Mouse (Mus musculus) myocyte (in vitro differentiated cells): ENCODE data around the gene Pikfyve. TPM values are rescaled to one million over a fixed set of nuclear protein-coding genes. Genes with fewer than 3 reads are reported as not detected.

Experiments used
- H3K27me3 ChIP-seq: one replicate; pipeline ENCODE4 v1.6.1; 2011; ENCODE audit not compliant: control insufficient read depth, insufficient read depth, insufficient read length
- H3K36me3 ChIP-seq: one replicate; pipeline ENCODE4 v1.6.1; 2011; ENCODE audit not compliant: control insufficient read depth, insufficient read depth
- H3K4me2 ChIP-seq: one replicate; pipeline ENCODE4 v1.6.1; 2011; ENCODE audit warnings: low read depth, control low read depth
- H3K4me3 ChIP-seq: one replicate; pipeline ENCODE4 v1.5.1; 2011; ENCODE audit warnings: mild to moderate bottlenecking, control low read depth, moderate library complexity
- H3K79me2 ChIP-seq: one replicate; pipeline ENCODE4 v1.6.1; 2011; ENCODE audit not compliant: control insufficient read depth, insufficient read depth
- H3ac ChIP-seq: one replicate; pipeline ENCODE4 v1.6.1; 2011; ENCODE audit not compliant: control insufficient read depth, insufficient read length
- CEBPB ChIP-seq: IDR thresholded peaks from 2 replicates; pipeline ENCODE4 v1.6.1; 2011; ENCODE audit warnings: mild to moderate bottlenecking, moderate library complexity; ENCODE audit not compliant: poor library complexity, insufficient read depth, severe bottlenecking
- E2F4 ChIP-seq: IDR thresholded peaks from one replicate; pipeline ENCODE4 v1.6.1; 2011; ENCODE audit warnings: mild to moderate bottlenecking, control low read depth, moderate library complexity; ENCODE audit not compliant: insufficient read depth
- MAX ChIP-seq: IDR thresholded peaks from one replicate; pipeline ENCODE4 v1.6.1; 2011; ENCODE audit warnings: low read depth, mild to moderate bottlenecking, control low read depth
- MYOD1 ChIP-seq, 3 experiments: IDR thresholded peaks; one replicate each; pipeline ENCODE4 v1.6.1; 2011; ENCODE audit warnings: control low read depth in 2 of 3, low read depth in 2 of 3, mild to moderate bottlenecking in 2 of 3, moderate library complexity in 1 of 3; ENCODE audit not compliant: insufficient read length in 2 of 3, control insufficient read depth in 1 of 3
- MYOG ChIP-seq, 3 experiments: IDR thresholded peaks; one replicate each; pipeline ENCODE4 v1.6.1; 2011; ENCODE audit warnings: control low read depth in 2 of 3, low read depth in 2 of 3, mild to moderate bottlenecking in 2 of 3; ENCODE audit not compliant: insufficient read length in 2 of 3, control insufficient read depth in 1 of 3, insufficient read depth in 1 of 3
- POLR2A ChIP-seq: IDR thresholded peaks from one replicate; pipeline ENCODE4 v1.6.1; 2011; ENCODE audit warnings: low read depth, mild to moderate bottlenecking, control low read depth, moderate library complexity; ENCODE audit not compliant: insufficient read length
- POLR2AphosphoS2 ChIP-seq: IDR thresholded peaks from one replicate; pipeline ENCODE4 v1.6.1; 2011; ENCODE audit warnings: low read depth, control low read depth; ENCODE audit not compliant: insufficient read length
- REST ChIP-seq: IDR thresholded peaks from one replicate; pipeline ENCODE4 v1.6.1; 2011; ENCODE audit warnings: mild to moderate bottlenecking, control low read depth, moderate library complexity; ENCODE audit not compliant: insufficient read depth, insufficient read length
- SRF ChIP-seq: IDR thresholded peaks from one replicate; pipeline ENCODE4 v1.6.1; 2011; ENCODE audit warnings: low read depth; ENCODE audit not compliant: control insufficient read depth, insufficient read length
- TCF12 ChIP-seq: IDR thresholded peaks from one replicate; pipeline ENCODE4 v1.6.1; 2011; ENCODE audit warnings: mild to moderate bottlenecking, control low read depth; ENCODE audit not compliant: poor library complexity, insufficient read depth, severe bottlenecking
- TCF3 ChIP-seq: IDR thresholded peaks from one replicate; pipeline ENCODE4 v1.6.1; 2011; ENCODE audit warnings: low read depth, control low read depth; ENCODE audit not compliant: insufficient read length
- USF1 ChIP-seq: IDR thresholded peaks from one replicate; pipeline ENCODE4 v1.6.1; 2011; ENCODE audit warnings: low read depth, mild to moderate bottlenecking, control low read depth, moderate library complexity
- polyA plus RNA-seq: library from polyadenylated mRNA; unstranded; fragments of >200 nt; fragmentation: generic; extraction: Trizol; gene quantifications from one replicate; pipeline ENCODE4 v1.2.1, GENCODE M21; 2012; ENCODE audit warnings: missing spikeins

Pikfyve gene
- polyA plus RNA-seq, 1 experiment: 4.2 TPM

GRCm38 (mm10) chr1:65176912-65177311 lies 9.6 kb upstream of the Pikfyve start:
- H3K79me2 ChIP-seq: peaks cover 27% of the 10 kb centered on the region
- H3K4me3 ChIP-seq: peak overlapping the region; percentile 55
- H3K27me3 ChIP-seq: no peaks in the 10 kb centered on the region
- peak overlapping the region; percentile 93 for H3K4me2 ChIP-seq
- TF ChIP-seq MAX (no peak), POLR2A (no peak), E2F4 (no peak), POLR2AphosphoS2 (no peak), REST (no peak), TCF3 (no peak), MYOG (IDR thresholded peaks at IDR 0.05; ENCODE audit: control insufficient read depth in 1 of 3, insufficient read depth in 1 of 3, insufficient read length in 2 of 3, low read depth in 2 of 3) (no peak), TCF12 (no peak), USF1 (no peak), MYOD1 (IDR thresholded peaks at IDR 0.05; ENCODE audit: control insufficient read depth in 1 of 3, insufficient read length in 2 of 3, low read depth in 2 of 3) (no peak), SRF (no peak)
- no peak overlapping the region for H3ac ChIP-seq
- H3K36me3 ChIP-seq: peaks cover under 1% of the 10 kb centered on the region

GRCm38 (mm10) chr1:65177452-65177851 lies 9.0 kb upstream of the Pikfyve start:
- Histone ChIP-seq H3ac (no peak overlapping the region), H3K27me3 (no peaks in the 10 kb centered on the region), H3K36me3 (no peaks in the 10 kb centered on the region), H3K4me2 (peak overlapping the region; percentile 93), H3K79me2 (peaks cover 27% of the 10 kb centered on the region), H3K4me3 (peak overlapping the region; percentile 55)
- no peak for TF ChIP-seq MYOD1 (IDR thresholded peaks at IDR 0.05; ENCODE audit: control insufficient read depth in 1 of 3, insufficient read length in 2 of 3, low read depth in 2 of 3)
- TF ChIP-seq POLR2AphosphoS2: no peak
- TF ChIP-seq POLR2A: no peak
- no peak for TF ChIP-seq CEBPB
- no peak for TF ChIP-seq MAX
- no peak for TF ChIP-seq SRF
- TF ChIP-seq USF1: no peak
- TF ChIP-seq TCF3: no peak

- peaks cover 27% of the 10 kb centered on the region for H3K79me2 ChIP-seq
- TF ChIP-seq MYOD1 (IDR thresholded peaks at IDR 0.05; ENCODE audit: control insufficient read depth in 1 of 3, insufficient read length in 2 of 3, low read depth in 2 of 3): no peak
- TF ChIP-seq USF1: no peak
- peak; percentile 10 for TF ChIP-seq POLR2A
- TF ChIP-seq TCF3: no peak
- peak; percentile 65 for TF ChIP-seq POLR2AphosphoS2
- peak; percentile 33 for TF ChIP-seq SRF
- TF ChIP-seq MYOG (IDR thresholded peaks at IDR 0.05; ENCODE audit: control insufficient read depth in 1 of 3, insufficient read depth in 1 of 3, insufficient read length in 2 of 3, low read depth in 2 of 3): no peak
- TF ChIP-seq CEBPB: 0 out of 2 replicates have a peak, but pooled peaks have one; percentile 18
- TF ChIP-seq E2F4: no peak
- no peak overlapping the region for H3ac ChIP-seq
- no peaks in the 10 kb centered on the region for H3K27me3 ChIP-seq
- H3K36me3 ChIP-seq: no peaks in the 10 kb centered on the region
- H3K4me2 ChIP-seq: peak overlapping the region; percentile 93
- H3K4me3 ChIP-seq: peak overlapping the region; percentile 55
These were observed 8.2 kb upstream of the Pikfyve start for GRCm38 (mm10) chr1:65178126-65178901.

- TF ChIP-seq TCF3: no peak
- peak; percentile 85 for TF ChIP-seq POLR2A
- TF ChIP-seq REST: no peak
- TF ChIP-seq SRF: peak; percentile 56
- peak in 1 of 3 experiments; percentile 47 for TF ChIP-seq MYOG (IDR thresholded peaks at IDR 0.05; ENCODE audit: control insufficient read depth in 1 of 3, insufficient read depth in 1 of 3, insufficient read length in 2 of 3, low read depth in 2 of 3)
- TF ChIP-seq TCF12: no peak
- no peak for TF ChIP-seq MAX
- TF ChIP-seq CEBPB: no peak
- TF ChIP-seq MYOD1 (IDR thresholded peaks at IDR 0.05; ENCODE audit: control insufficient read depth in 1 of 3, insufficient read length in 2 of 3, low read depth in 2 of 3): peak in 1 of 3 experiments; percentile 28
- no peak for TF ChIP-seq USF1
- TF ChIP-seq E2F4: no peak
- TF ChIP-seq POLR2AphosphoS2: peak; percentile 85
- H3K79me2 ChIP-seq: peaks cover 23% of the 10 kb centered on the region
- H3K4me3 ChIP-seq: peak overlapping the region; percentile 55
- no peak overlapping the region for H3ac ChIP-seq
- H3K4me2 ChIP-seq: peak overlapping the region; percentile 97
- no peaks in the 10 kb centered on the region for H3K27me3 ChIP-seq
- no peaks in the 10 kb centered on the region for H3K36me3 ChIP-seq
These were observed 7.5 kb upstream of the Pikfyve start for GRCm38 (mm10) chr1:65178902-65179432.
